Mouse (Mus musculus) heart, postnatal 36 days (tissue): ENCODE measurements at regions not wholly inside any gene's neighbourhood (a gene's known extent, or its start where the extent isn't known, plus 50 kb on each side); places are given as distances from the start of the nearest gene placed in this dataset.

Experiments
- DNase-seq, 2 experiments: peaks; one replicate each; pipeline ENCODE4 v3.0.0; 2021 to 2022
- intact Hi-C: fragments of 180-260 bp; cut with DNase I; formaldehyde crosslinking; loops from one replicate; pipeline ENCODE4 v1.15.1; 2025

GRCm38 (mm10) chr19:21150849-21151248, 121.2 kb upstream of the Zfand5 start:
- intact Hi-C loops = no loop called here
- no peak for DNase-seq

- intact Hi-C loops = no loop called here
Observed at GRCm38 (mm10) chr19:21150241-21150640, 121.8 kb upstream of the Zfand5 start.

GRCm38 (mm10) chr19:21146860-21147390, 125.2 kb upstream of the Zfand5 start:
- intact Hi-C loops = no loop called here
- no peak for DNase-seq

More at GRCm38 (mm10) chr19:21150241-21150640, 121.8 kb upstream of the Zfand5 start:
- DNase-seq = no peak

GRCm38 (mm10) chr19:21144659-21145283, 127.3 kb upstream of the Zfand5 start:
- DNase-seq = peak; percentile 10 to 14
- intact Hi-C loops = no loop called here

GRCm38 (mm10) chr19:21143970-21144595, 128.0 kb upstream of the Zfand5 start:
- no peak for DNase-seq
- intact Hi-C loops = no loop called here

- DNase-seq = no peak
- intact Hi-C loops = no loop called here
Observed at GRCm38 (mm10) chr19:21140456-21140855, 131.6 kb upstream of the Zfand5 start.

- intact Hi-C loops = no loop called here
- DNase-seq = no peak
Observed at GRCm38 (mm10) chr19:21138998-21139495, 133.0 kb upstream of the Zfand5 start.

- intact Hi-C loops = no loop called here
- DNase-seq = no peak
Observed at GRCm38 (mm10) chr19:21136756-21137155, 135.3 kb upstream of the Zfand5 start.

- DNase-seq = no peak
- intact Hi-C loops = no loop called here
Observed at GRCm38 (mm10) chr19:21135998-21136380, 136.1 kb upstream of the Zfand5 start.

GRCm38 (mm10) chr19:21135297-21135997, 136.6 kb upstream of the Zfand5 start:
- intact Hi-C loops = no loop called here
- no peak for DNase-seq

- intact Hi-C loops = loop anchor here (5.0 kb wide), 1 partner anchor 92 kb away; no protein-coding TSS in a partner anchor
- no peak for DNase-seq
Observed at GRCm38 (mm10) chr19:21129653-21130052, 142.4 kb upstream of the Zfand5 start.

- intact Hi-C loops = loop anchor here (5.0 kb wide), 1 partner anchor 90 kb away; no protein-coding TSS in a partner anchor
- peak; percentile 12 to 29 for DNase-seq
Observed at GRCm38 (mm10) chr19:21127079-21127745, 144.9 kb upstream of the Zfand5 start.

GRCm38 (mm10) chr19:21126670-21127069, 145.4 kb upstream of the Zfand5 start:
- intact Hi-C loops = loop anchor here (5.0 kb wide), 1 partner anchor 89 kb away; no protein-coding TSS in a partner anchor
- DNase-seq = no peak

- intact Hi-C loops = no loop called here
- no peak for DNase-seq
Observed at GRCm38 (mm10) chr19:21119477-21119876, 152.6 kb upstream of the Zfand5 start.

- no peak for DNase-seq
- intact Hi-C loops = no loop called here
Observed at GRCm38 (mm10) chr19:21118782-21119181, 153.3 kb upstream of the Zfand5 start.

- DNase-seq = no peak
- intact Hi-C loops = no loop called here
Observed at GRCm38 (mm10) chr19:21115693-21116092, 156.4 kb upstream of the Zfand5 start.

GRCm38 (mm10) chr19:21111836-21112235, 157.8 kb upstream of the Tmc1 start:
- intact Hi-C loops = no loop called here
- DNase-seq = no peak

- intact Hi-C loops = loop anchor here (5.0 kb wide), 3 partner anchors 56 to 164 kb away; partner anchors contain the start of gene Zfand5
- no peak for DNase-seq
Observed at GRCm38 (mm10) chr19:21108311-21108710, 154.3 kb upstream of the Tmc1 start.

- no peak for DNase-seq
- intact Hi-C loops = loop anchor here (5.0 kb wide), 3 partner anchors 55 to 165 kb away; partner anchors contain the start of gene Zfand5
Observed at GRCm38 (mm10) chr19:21107741-21108140, 153.7 kb upstream of the Tmc1 start.

GRCm38 (mm10) chr19:21107275-21107674, 153.3 kb upstream of the Tmc1 start:
- intact Hi-C loops = loop anchor here (5.0 kb wide), 3 partner anchors 55 to 165 kb away; partner anchors contain the start of gene Zfand5
- no peak for DNase-seq
